Mouse (Mus musculus): ENCODE data around the gene Vmn1r205.
"Not testable (repeated sequence)": the region's sequence is repeated elsewhere in the genome, so short reads cannot be mapped to it uniquely, and the experiment has no call there.

Vmn1r205 gene

GRCm38 (mm10) chr13:22592900-22593299, at the start of gene Vmn1r205:
Vmn1r205 (minus strand) TSS chr13:22593000.
- ATAC-seq (ENCODE audit: insufficient number of reproducible peaks, low FRiP score, low TSS enrichment) = no peak

DNA sequence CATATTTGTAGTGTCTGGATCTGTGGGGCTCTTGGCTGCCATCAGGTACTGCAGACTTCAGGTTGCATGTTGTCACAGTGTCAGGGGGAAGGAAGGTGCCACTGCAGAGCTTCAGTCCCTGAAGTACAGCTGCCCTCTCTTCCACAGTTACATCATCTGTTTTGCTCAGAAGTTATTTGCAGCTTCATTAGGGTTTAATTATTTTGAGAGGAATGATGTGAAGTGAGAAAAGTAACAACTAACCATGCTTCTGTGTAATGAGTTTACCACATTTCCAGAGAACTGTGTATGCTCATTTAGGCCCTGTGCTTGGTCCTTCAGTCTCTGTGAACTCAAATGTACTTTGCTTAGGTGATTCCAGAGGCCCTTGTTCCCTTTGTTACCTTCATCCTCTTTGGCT, 31.4 kb upstream of the Vmn1r205 start, which contains the start of gene Vmn1r206:
Vmn1r206 (minus strand) TSS at position 101 of the 400 bp plus-strand sequence.
- not testable (repeated sequence) for ATAC-seq (ENCODE audit: insufficient number of reproducible peaks, low FRiP score, low TSS enrichment)

GRCm38 (mm10) chr13:22583336-22583735, 9.5 kb downstream of the Vmn1r205 start:
- ATAC-seq (ENCODE audit: insufficient number of reproducible peaks, low FRiP score, low TSS enrichment) = not testable (repeated sequence)

DNA sequence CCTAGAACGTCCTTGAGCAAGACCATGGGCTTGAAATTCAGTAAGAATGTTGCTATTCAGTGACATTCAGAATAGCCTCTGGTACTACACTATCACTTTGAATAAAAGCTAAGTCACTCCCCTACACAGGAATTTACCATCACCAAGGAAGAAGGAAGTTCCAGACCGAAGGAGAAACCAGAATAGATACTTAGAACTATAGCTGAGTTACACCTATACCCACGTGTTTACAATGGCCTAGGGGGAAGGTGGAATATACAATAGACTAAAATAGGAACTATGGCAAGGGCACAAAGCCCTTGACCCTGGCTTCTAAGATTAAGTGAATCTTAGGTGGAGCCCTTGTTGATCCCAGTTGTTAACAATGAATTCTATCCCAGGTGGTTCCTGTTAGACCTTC, 17.9 kb downstream of the Vmn1r205 start:
- ATAC-seq (ENCODE audit: insufficient number of reproducible peaks, low FRiP score, low TSS enrichment) = not testable (repeated sequence)

DNA sequence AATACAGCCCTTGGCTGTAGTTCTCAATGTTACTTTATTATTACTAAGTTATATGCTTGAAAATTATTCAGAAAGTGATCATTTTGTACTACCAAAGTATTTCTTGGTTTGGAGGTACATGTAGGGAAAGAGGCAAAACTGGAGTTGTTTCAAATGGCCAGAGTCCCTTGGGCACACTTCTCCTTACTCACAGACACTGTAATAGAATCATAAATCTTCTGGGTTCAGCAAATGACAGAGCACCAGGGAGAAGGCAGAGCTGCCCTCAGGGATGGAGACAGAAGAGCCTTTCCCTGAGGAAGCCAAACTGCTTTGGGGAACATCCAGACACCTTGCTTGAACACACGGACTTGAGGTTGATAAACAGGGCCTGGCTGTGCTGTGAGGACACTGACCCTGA, 39.9 kb downstream of the Vmn1r205 start, which contains the start of gene Vmn1r204:
Vmn1r204 (plus strand) TSS at position 301 of the 400 bp plus-strand sequence.
- ATAC-seq (ENCODE audit: insufficient number of reproducible peaks, low FRiP score, low TSS enrichment) = not testable (repeated sequence)

Measured in cerebellum, adult (tissue).